Mouse (Mus musculus) heart, postnatal 4 days (tissue): ENCODE results near the gene Gab2. TPM values are rescaled to one million over a fixed set of nuclear protein-coding genes. Genes with fewer than 3 reads are reported as not detected.

Experiments
- DNase-seq: peaks from one replicate; pipeline ENCODE4 v3.0.0; 2021
- total RNA-seq, 2 experiments: library from RNA; stranded (reverse); gene quantifications; 2 replicates each; pipeline ENCODE4 v1.2.3; 2021

The Gab2 gene
- total RNA-seq: 10 to 100 TPM; 26.6 to 27.4 TPM

DNA sequence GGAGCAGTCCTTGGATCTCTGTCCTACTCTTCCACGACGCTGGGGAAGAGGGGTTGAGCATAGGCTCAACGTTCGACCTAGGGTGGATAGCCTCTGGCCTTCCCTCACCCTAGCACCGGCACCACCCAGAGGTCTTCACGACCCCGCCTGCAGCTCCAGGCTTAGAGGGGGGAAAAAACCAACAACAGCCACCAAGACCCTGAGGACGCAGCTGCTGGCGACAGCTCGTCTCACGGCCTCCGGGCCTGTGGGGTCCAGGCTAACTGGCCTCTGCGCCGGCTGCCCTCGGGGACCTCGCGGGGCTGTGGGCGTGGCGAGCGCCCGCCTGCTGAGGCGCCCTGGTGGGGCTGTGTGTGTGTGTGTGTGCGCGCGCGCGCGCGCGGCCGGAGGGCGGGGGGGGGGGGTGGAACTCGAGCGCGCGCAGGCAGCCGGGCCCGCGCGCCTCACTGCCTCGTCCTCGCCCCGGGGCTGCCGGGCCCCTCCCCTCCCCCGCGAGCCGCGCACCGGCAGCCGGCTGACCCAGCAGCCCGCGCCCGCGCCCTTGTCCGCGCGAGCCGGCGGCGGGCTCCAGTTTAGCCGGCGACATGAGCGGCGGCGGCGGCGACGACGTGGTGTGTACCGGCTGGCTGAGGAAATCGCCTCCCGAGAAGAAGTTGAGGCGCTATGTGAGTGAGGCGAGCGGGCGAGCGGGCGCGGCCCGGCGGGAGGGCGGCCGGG, at the start of gene Gab2:
Gab2 (plus strand) TSS at position 345 of the 717 bp plus-strand sequence.
- peak; percentile 85 for DNase-seq

DNA sequence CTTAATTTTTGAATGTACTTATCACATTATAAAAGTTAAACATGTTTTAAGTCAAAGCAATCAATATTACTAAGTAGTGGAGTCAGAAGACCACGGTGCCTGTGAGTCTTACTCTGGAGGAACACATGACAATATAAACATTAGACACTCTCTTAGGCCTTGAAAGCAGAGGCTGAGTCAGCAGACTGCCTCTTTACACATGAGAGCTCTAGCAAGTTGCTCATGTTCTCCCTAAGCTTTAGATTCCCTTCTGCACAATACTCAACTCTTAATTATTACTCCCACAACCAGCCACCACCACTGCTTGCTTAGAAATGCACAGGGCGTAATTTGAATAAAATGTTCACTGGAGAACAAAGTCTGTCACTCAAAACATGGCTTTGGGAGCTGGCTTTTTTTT, 49.0 kb upstream of the Gab2 start:
- no peak for DNase-seq

DNA sequence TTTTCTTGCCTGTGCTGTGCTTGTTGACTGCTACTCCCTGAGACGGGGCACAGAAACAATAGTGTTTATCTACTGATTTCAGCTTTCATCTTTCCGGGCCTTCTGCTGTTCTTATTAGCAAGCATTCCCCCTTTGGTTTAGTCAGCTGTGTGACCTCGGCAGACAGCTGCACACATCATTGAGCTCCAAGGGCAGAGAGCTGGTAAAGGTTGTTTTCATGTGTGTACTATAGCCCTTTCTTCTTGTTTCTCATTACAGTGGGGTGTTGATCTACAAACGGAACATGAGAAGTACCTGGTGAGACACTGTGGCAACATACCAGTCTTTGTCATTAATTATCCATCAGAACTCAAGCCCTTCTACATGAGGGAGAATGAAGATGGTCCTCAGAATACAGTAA, 41.7 kb upstream of the Gab2 start:
- no peak for DNase-seq

DNA sequence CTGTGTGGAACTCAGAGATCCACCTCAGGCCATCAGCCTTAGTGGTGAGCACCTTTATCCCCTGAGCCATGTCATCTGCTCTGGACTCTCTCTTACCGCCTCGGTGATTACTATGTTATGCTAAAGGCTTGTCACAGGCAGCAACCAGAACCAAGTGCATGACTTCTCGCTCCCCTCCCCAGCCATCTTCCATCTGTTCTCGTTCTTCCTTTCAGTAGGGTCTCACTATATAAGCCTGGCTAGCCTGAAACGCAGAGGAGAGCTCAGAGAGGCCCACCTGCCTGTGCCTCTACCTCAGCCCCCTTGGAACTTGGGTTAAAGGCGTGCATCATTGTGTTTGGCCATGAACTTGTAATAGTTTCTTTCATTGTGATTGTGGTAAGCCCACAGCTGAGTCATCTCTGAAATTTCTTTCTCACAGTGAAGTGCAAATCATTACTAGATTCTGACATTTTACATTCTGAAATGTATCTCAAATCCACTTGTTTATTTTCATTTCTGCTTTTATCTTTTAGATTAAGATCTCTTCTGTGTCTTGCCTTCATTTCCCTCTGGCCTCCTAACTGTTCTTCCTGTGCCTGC, 39.4 kb upstream of the Gab2 start:
- DNase-seq: no peak

DNA sequence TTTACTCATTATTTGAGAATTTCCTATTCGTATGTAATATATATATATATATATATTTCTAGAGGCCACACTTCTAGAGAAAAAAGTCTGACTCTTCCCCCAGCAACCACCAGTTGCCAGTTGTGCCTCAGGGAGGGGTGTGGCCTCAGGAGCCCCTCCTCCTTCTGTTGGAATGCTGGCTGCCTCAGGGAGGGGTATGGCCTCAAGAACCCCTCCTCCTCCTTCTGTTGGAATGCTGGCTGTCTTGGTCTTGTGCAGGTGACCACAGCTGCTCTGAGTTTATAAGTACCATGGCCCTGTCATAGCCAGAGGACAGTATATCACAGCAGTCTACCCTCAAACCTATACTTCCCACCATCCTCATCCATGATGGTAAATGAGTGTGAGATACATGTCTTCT, 38.4 kb upstream of the Gab2 start:
- DNase-seq: no peak

DNA sequence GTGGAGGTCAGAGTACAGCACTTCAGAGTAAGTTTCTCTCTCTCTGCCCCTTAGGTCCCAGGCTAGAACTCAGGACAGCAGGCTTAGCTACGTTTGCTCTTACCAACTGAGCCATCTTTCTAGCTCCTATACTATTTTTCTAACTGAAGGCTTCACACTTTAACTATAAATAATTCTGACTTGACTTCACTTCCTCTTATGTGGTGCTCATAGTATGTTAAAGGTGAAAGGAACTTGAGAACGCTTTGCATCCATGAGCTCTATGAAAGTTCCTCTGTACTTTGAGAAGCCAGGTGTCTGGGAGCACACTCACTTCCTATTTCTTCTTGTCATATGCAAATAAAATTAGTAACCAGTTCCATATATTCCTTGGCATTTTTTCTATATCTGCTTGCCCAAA, 20.4 kb upstream of the Gab2 start:
- DNase-seq: no peak

DNA sequence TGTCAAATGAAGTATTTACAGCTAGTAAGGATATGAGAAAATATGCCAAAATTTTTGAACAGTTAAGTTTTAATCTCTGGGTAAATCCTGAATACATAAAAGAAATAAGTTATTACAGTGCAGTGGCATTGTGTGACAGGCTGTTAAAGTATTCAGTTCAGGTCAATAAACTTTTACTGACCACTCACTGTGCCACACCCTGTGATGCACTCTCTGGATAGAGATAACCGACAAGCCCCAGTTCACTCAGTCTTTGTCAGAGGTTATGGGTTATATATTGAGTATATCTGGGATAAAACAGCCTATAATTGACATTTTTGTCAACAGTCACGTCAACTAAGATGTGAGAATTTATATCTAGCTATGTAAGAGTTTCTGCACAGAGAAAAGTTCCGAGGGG, 9.9 kb upstream of the Gab2 start:
- no peak for DNase-seq

DNA sequence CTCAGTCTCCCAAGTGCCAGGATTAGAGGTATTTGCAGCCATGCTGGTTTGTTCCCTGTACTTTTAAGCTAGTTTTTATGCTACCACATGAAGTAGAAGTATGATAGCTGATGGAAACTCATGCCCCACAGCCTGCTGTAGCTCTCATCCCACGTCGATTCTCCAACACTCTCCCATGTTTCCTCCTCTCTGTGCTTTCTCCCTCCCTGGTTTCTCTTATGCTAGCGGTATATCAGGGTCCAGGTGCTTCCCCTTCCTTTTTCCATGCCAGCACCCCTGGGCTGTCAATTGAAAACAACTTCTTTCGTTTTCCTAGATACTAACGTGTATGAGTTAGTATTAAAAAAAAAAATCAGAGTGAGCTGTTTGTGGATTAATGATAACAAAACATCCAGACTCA, 9.3 kb upstream of the Gab2 start:
- no peak for DNase-seq

DNA sequence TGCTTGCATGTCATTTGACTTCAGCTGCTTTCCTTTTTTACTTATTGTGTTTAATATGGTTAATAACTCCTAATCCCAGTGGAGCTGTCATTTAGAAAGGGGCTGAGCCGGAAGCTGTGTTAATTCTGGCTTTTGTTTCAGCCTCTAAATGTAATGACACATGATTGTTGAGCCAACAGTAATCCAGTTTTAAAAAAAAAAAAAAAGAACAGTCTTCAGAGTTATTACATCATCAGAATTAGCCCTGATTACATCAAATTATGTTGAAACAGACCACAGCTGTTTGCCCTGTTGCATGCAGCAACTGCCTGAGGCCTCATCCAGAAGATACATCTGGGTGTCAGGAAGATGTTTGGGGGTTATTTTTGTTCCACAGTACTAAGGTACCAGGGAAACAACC, 6.4 kb upstream of the Gab2 start:
- DNase-seq: no peak

DNA sequence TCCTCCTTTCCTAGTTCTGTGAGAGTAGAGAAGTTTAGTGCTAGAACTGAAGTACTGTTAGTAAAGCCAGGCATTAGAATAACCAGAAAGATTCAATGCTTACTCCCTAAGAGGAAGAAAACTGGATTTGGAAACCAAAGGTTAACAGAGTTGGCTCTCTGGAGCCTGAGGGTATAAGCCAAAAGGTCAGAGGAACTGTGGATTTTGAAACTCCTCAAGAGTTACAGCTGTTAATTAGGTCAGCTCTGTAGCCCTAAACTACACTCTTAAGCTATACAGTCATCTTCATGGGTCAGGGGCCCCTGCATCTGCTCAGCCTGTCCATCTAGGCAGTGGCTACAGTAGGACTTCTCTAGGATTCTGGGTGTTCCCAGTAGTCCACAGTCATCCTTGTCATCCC, 4.4 kb upstream of the Gab2 start:
- no peak for DNase-seq

DNA sequence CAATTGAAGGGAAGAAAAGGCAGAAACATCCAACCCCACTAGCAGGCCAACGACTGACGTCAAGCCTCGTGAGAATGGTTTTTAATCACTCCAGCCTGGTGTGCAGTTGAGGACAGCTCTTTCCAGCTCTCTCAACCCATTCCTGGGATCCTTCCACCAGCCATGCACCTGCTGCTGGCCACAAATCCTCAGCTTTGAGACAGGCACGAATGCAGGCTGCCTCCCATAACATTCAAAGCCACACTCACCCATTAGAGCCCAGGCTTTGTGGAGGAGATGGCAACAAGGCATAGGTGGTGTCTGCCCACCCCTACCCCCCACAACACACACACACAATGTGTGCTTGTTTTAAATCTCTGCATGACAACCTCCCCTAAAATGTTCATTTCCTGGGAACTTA, 2.7 kb upstream of the Gab2 start:
- no peak for DNase-seq

DNA sequence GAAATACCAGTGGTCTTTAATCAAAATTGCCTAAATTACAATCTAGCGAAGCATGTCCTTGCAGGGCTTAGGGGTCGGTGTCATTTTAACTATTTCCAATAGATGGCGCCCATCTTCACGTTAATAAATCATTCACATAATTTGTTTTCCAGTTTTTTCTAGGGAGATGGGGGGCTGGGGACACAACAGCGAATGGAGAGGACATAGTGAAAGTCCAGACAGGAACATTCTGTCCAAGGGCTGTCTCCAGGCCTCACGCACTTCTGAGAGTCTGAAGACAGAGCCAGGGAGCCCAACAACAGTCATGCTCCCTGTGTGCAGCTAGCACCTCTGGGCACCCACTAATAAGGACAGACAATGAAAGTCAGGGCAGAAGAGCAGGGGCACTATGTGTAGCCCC, 2.2 kb upstream of the Gab2 start:
- DNase-seq: peak; percentile 54

DNA sequence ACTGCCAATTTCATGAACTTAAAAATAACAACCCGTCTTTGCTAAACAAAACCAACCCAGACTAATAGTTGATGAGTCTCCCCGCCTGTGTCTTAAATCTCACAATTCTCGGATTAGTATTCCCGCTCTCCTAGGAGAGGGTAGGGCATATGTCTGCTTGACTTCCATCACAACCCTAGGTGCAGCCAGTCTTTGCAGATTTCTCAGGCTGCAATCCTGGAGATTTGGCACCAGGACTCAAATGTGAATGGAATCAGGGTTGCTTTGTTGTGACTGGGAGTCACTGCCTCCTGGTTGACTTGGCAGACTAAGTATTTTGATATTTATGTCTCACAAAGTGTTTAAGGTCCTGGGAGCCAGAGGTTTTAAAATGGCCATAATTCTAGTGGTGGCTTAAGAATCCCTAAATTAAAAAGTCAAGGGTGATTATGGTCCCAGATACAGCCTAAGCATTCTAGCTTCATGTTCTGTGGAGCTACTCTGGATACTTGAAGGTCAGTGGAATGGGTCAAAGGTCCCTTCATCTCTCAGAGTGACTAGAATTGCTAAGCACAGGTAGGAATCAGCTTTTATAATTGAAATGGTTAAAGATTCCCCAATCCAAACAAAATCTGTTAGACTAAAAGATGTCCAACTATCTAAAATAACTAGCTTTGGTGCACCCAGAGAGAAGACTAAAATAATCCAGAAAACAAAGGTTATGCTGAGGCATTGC, 1.6 kb upstream of the Gab2 start:
- DNase-seq: peak; percentile 5

DNA sequence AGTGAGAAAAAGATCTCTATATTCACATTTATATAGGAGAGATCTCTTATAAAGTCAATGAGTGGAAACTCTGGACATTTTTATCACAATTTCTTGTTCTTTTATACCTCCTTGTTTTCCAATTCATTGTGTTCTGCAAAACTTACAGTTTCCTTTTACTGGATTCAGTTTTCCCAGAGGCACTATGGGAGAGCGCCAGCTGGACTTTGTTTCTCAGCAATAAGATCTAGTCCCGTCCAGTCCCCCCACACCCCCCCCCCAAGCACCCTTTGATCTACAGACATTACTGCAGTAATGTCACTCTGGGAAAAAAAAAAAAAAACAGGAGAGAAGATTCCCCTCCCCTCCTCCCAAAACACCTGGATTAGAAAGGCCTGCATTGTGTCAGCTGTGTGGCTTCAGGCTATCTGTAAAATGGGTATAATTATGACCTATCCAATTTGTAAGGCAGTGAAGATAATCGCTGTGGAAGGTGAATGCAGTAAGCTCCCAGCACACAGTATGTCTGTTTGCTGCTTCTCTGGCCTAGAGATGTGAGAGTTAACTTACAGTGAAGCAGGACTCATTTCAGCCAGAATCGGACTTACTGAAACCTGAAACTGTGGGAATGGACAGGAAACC, 655 bp upstream of the Gab2 start:
- DNase-seq: peak; percentile 9

DNA sequence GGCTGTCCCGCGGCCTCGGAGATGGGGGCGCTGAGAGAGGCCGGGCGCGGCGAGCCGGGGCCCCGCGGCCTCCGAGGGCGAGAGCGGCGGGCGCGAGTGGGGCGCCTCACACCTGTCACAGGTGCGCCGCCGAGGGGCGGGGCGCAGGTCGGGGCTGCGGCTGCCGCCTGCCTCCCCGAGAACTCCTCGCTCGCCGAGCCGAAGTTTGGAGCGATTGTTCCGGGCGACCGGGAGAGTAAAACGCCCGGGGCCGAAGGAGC, 503 bp downstream of the Gab2 start:
- DNase-seq: no peak

DNA sequence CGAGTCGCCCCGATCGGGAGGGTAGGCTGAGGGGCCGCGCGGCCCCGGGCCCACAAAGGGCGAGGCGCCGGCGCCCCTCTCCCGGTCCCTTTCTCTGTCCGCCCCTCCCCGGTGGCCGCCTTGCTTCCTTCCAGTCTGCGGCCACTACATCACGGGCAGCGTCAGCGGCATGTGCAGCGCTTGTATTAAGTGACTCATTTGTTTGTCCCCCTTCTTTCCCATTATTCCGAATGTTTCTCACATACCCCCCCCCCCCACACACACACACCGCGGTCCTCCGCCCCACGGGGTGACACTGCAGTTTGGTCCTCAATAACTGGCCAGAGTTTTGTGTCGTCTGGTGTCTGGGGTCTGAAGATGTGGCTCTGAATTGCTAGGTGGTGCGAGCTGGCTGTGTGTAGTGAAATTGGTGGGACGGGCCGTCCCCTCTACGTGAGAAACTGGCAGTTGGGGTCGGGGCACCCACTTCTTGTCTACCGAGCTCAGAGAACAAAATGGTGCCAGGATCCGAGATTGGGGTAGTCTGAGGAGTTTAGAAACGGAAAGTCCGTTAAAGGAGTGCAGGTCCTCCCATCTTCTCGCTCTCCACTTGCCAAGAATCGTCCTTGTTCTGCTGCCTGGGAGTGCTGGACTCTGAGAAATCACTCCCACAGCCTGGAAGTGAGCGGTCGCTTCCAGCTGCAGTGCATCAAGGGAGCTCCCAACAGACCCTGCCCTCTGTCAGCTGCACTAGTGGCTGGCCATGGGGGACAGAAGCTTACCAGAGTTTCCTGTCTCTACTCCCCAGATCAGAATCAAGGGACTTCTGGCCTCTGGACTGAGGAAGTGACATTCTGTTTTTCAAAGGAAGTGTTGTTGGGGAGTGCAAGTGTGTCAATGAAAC, 1.1 kb downstream of the Gab2 start:
- DNase-seq: peak; percentile 83

DNA sequence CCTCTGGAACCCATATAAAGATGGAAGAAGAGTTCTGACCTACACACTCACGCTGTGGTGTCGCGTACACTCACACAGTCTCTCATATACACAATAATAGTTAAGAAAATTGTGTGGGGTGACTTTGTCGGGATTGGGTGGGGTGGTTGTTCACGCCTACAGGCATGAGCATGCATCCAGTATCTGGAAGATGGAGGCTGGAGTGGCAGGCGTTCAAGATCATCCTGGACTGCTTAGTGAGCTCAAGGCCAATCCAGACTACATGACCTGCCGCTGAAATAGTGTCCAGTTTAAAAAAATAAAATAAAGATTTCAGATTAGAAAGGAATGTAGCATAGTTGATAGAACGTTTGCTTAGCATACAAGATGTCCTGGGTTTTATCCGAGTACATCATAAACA, 2.2 kb downstream of the Gab2 start:
- no peak for DNase-seq

DNA sequence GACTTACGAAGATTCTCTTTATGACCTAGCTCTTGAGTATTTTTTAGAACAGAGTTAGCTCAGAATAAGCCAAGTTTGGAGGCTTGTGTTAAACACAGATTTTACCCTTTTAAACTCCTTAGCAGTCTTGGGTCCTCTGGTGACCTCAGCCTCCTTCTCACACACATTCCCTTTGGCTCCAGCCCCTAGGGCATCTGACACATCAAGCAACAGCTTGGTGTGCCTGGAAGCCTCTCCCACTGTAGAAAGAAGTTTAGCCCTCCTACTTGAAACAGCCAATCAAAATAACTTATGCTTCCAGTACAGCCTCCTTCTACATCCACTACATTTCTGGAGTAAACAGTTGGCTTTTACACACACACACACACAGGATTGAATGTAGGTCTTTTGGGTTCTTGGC, 2.8 kb downstream of the Gab2 start:
- DNase-seq: peak; percentile 41

DNA sequence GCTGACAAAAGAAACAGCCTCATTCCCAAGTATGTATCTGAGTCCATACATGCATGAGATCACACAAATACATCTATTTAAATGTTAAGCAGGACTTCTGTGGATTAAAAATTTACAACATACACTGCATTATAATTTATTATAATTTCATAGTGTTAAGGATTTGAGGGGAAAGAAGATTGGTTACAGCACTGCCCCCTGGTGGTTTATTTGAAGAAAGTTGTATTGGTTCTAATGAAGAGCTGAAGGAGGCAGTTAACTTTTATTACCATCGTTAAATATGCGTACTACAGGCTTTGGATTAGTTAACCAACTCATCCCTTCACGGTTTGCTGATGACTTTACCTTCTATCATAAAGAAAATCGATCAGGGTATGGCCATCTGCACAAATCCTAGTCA, 3.9 kb downstream of the Gab2 start:
- peak; percentile 7 for DNase-seq

DNA sequence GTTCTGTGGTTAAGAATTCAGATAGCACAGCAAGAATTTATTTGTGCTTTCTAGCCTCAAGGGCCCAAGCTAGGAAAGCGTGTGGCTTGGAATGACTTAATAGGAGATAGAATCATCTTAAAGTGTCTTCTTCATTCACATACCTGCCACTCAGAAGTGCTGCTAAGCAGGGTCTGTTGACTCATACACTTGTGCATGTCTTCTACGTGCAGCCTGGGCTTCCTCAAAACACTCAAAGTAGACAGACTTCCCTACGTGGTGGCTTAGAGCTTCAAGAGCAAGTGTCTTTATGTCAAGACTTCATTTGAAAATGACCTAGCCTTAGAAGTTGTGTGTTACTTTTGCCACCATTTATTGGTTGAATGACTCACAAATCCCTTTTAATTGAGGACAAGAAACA, 12.9 kb downstream of the Gab2 start:
- no peak for DNase-seq

DNA sequence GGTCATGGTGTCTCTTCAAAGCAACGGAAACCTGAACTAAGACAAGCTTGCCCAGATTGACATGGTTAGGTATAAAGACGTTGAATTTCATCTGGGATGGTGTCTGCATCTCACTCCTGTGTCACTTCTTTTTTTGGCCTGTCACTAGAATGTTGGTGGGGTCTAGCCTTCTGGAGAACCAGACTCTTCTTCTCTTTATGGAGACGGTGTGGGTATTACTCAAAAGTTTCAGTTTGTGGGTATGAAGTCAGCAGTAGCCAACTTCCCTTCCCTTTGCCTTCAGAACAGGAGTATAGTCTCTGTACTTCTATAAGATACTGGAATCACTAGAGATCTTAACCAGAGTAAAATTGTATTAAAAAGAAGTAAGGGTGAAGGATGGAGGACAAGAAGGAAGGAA, 26.7 kb downstream of the Gab2 start:
- no peak for DNase-seq

DNA sequence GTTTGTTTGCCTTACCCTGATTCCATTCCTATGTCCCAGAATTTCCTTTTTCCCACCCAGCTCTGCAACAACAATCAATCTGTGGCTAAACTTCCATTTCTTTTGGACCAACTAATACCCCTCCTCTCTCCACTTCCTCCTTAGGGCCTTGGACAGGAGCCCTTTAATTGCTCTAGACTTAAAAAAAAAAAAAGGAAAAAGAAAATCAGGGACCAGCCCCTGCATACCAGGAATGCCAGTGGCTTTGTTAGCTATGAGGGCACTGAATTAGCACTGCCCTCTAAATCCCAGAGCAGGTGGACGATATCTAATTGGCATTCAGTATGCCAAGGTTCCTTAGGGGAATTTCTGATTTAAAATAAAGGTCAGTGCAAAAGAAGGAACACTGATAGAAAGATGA, 47.6 kb downstream of the Gab2 start:
- DNase-seq: no peak

DNA sequence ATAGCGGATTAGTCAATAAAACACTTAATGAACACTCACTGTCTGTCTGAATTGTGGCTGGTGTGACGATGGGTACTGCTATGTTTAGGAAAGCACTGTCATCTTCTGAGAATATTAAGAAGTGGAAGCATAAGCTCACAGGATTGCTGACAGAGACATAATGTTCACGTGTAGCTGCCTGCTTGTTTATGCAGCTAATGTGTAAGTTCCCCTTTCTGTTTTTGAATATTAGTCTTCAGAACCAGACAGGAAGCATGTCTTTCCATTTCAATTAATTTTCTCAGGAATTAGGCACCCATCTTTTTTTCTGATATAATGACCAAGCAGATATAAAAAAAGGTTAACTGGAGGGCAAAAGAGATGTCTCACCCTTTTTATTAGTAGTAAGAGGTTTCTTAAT, 55.1 kb downstream of the Gab2 start:
- DNase-seq: no peak
